Mouse (Mus musculus) lung, postnatal 0 days (tissue): ENCODE measurements around the gene Bola2. TPM values are rescaled to one million over a fixed set of nuclear protein-coding genes. Genes with fewer than 3 reads are reported as not detected.

Experiments used
- ATAC-seq: fragments of 200-750 bp; cut with Nextera tagmentation; 2 replicates; pipeline ENCODE4 v1.8.0; 2017; ENCODE audit warnings: moderate library complexity
- DNase-seq: peaks from one replicate; pipeline ENCODE4 v3.0.0-alpha.2; 2016; ENCODE audit warnings: low spot score
- H3K27ac ChIP-seq: fragments of 300-500 bp; sonication (generic); 2 replicates; pipeline ENCODE4 v1.5.1; 2014; ENCODE audit warnings: antibody characterized with exemption, mild to moderate bottlenecking, low read length, mixed read lengths
- H3K27me3 ChIP-seq: fragments of 300-500 bp; sonication (generic); replicated peaks from 2 replicates; pipeline ENCODE4 v1.6.1; 2014; ENCODE audit warnings: low read length, mixed read lengths; ENCODE audit not compliant: insufficient read depth
- H3K36me3 ChIP-seq: fragments of 300-500 bp; sonication (generic); 2 replicates; pipeline ENCODE4 v1.6.1; 2014; ENCODE audit warnings: low read length, mixed read lengths; ENCODE audit not compliant: insufficient read depth
- H3K4me1 ChIP-seq: fragments of 300-500 bp; sonication (generic); 2 replicates; pipeline ENCODE4 v1.6.1; 2014; ENCODE audit warnings: antibody characterized with exemption, low read depth, low read length, mixed read lengths; ENCODE audit not compliant: insufficient read depth
- H3K4me2 ChIP-seq: fragments of 300-500 bp; sonication (generic); replicated peaks from 2 replicates; pipeline ENCODE4 v1.6.1; 2014; ENCODE audit warnings: low read depth, mild to moderate bottlenecking, low read length, moderate library complexity, mixed read lengths
- H3K4me3 ChIP-seq: fragments of 300-500 bp; sonication (generic); 2 replicates; pipeline ENCODE4 v1.5.1; 2014; ENCODE audit warnings: low read depth, low read length
- H3K9ac ChIP-seq: fragments of 300-500 bp; sonication (generic); replicated peaks from 2 replicates; pipeline ENCODE4 v1.6.1; 2014; ENCODE audit warnings: low read depth, mild to moderate bottlenecking
- H3K9me3 ChIP-seq: fragments of 300-500 bp; sonication (generic); 2 replicates; pipeline ENCODE4 v1.6.1; 2016; ENCODE audit warnings: low read length, mixed read lengths
- CTCF ChIP-seq: IDR thresholded peaks from 2 replicates; pipeline ENCODE4 v1.5.1; 2016; ENCODE audit warnings: antibody characterized with exemption, mild to moderate bottlenecking
- EP300 ChIP-seq: IDR thresholded peaks from 2 replicates; pipeline ENCODE4 v1.6.1; 2016; ENCODE audit warnings: antibody characterized with exemption, mild to moderate bottlenecking, control low read depth
- WGBS: fragments of 180-500 bp; shearing (Covaris S2); extraction: QIAGEN DNeasy Blood & Tissue Kit; methylation state at CpG from one replicate; pipeline ENCODE4 v1.1.7; 2014; 5-methylcytosine and 5-hydroxymethylcytosine counted together
- polyA plus RNA-seq: library from polyadenylated mRNA; unstranded; fragments of >200 nt; fragmentation: Nextera tagmentation; extraction: Ambion mirVana; gene quantifications from 2 replicates; pipeline ENCODE4 v1.2.1, GENCODE M21; 2015

Gene Bola2
- polyA plus RNA-seq, 1 experiment from 2014 or later = 77.4 TPM

- DNase-seq = no peak
- Histone ChIP-seq H3K4me2 (no peak overlapping the region), H3K27me3 (0 out of 2 replicates have a peak, but pooled peaks cover 10% of the 10 kb centered on the region), H3K36me3 (no peaks in the 10 kb centered on the region), H3K9me3 (no peaks in the 10 kb centered on the region), H3K9ac (no peak overlapping the region), H3K27ac (no peak overlapping the region), H3K4me3 (no peak overlapping the region), H3K4me1 (peaks cover 4% of the 10 kb centered on the region)
- TF ChIP-seq EP300 = no peak
- no peak for TF ChIP-seq CTCF
- 76% methylated on average over 10 of the region's 10 CpGs for WGBS
- no peak for ATAC-seq
These were observed 13.2 kb downstream of the Bola2 start for GRCm38 (mm10) chr7:126708175-126708952.

- Histone ChIP-seq H3K9me3 (no peaks in the 10 kb centered on the region), H3K9ac (no peak overlapping the region), H3K27ac (no peak overlapping the region), H3K4me2 (no peak overlapping the region), H3K4me1 (no peaks in the 10 kb centered on the region; the same call in 1 of the 2 replicates), H3K36me3 (no peaks in the 10 kb centered on the region), H3K4me3 (no peak overlapping the region), H3K27me3 (no peaks in the 10 kb centered on the region)
- DNase-seq (no peak), ATAC-seq (no peak)
- WGBS = 60% methylated on average over 4 of the region's 4 CpGs
- TF ChIP-seq EP300 = no peak
- TF ChIP-seq CTCF = no peak
These were observed 15.1 kb downstream of the Bola2 start for GRCm38 (mm10) chr7:126710266-126710665.

DNA sequence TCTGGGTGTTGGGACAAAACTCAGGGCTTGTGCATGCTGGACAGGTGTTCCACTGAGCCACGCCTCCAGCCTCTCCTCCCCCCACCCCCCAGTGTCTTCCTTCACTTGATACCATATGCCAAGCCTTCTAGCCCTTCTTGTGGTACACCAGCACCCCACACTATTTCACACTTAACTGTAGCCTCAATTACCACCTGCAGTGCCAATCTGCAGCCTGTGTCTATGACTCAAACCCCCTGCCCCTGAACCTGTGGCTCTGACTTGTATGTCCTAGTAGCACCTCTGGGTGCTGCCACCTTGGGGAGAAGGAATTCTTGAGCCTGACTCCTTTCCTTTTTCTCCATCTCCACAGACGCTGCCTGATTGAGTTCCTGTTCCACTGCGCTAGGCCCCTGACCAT lies 16.7 kb downstream of the Bola2 start:
- no peak for TF ChIP-seq CTCF
- TF ChIP-seq EP300 = no peak
- WGBS = 74% methylated on average over 3 of the region's 3 CpGs
- no peaks in the 10 kb centered on the region for H3K4me1 ChIP-seq

GRCm38 (mm10) chr7:126715679-126716078 lies 20.5 kb downstream of the Bola2 start:
- Histone ChIP-seq H3K27me3 (no peaks in the 10 kb centered on the region), H3K4me2 (no peak overlapping the region), H3K9me3 (no peaks in the 10 kb centered on the region), H3K4me3 (no peak overlapping the region), H3K9ac (no peak overlapping the region), H3K27ac (no peak overlapping the region), H3K36me3 (no peaks in the 10 kb centered on the region), H3K4me1 (no peaks in the 10 kb centered on the region)
- ATAC-seq (no peak), DNase-seq (no peak)
- 76% methylated on average over 4 of the region's 4 CpGs for WGBS
- TF ChIP-seq CTCF (no peak), EP300 (no peak)

More for the DNA sequence above, 16.7 kb downstream of the Bola2 start:
- Histone ChIP-seq H3K27ac (no peak overlapping the region), H3K36me3 (no peaks in the 10 kb centered on the region), H3K27me3 (no peaks in the 10 kb centered on the region), H3K9ac (no peak overlapping the region), H3K4me3 (no peak overlapping the region), H3K9me3 (no peaks in the 10 kb centered on the region), H3K4me2 (no peak overlapping the region)
- ATAC-seq (no peak), DNase-seq (no peak)

DNA sequence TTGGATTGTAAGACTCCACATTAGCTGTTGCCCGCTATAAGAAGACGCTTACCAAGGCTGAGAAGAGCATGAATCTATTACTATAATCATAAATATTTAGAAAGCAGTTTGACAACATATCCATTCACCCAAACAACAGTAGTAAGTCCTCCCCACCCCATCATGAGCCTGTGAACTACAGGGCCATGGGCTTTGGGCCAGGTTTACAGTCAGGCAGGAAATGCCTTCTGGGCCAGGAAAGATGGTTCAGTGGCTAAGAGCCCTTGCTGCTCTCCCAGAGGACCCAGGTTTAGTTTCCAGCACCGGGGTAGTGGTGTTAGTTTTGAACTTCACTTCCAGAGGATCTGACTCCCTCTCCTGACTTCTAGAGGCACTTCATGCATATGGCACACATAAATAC lies 22.4 kb downstream of the Bola2 start:
- 58% methylated on average over 3 of the region's 3 CpGs for WGBS
- no peak for TF ChIP-seq EP300
- TF ChIP-seq CTCF = no peak

DNA sequence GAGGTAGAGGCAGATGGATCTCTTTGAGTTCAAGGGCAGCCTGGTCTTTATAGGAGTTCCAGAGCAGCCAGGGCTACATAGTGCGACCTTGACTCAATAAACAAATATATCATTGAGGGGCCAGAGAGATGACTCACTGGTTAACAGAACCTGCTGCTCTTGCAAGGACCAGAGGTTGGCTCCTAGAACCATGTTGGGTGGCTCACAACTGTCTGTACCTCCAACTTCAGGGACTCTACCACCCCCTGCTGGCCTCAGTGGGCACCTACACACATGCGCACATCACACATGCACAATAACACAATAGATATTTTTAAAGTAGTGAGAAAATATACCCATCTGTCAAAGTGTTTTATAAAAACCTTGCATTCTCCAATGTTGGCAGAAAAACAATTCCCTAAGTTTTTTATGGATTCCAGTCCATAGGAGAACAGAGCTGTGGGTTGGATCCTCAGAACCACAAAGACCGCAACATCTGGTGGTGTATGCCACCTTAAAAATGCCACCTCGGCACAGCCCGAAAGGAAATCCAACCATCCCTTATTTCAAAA lies 23.7 kb downstream of the Bola2 start:
- no peak for DNase-seq

More for the DNA sequence above, 22.4 kb downstream of the Bola2 start:
- H3K36me3 ChIP-seq = no peaks in the 10 kb centered on the region
- ATAC-seq (no peak), DNase-seq (no peak)
- no peak overlapping the region for H3K9ac ChIP-seq
- no peak overlapping the region for H3K27ac ChIP-seq
- no peaks in the 10 kb centered on the region for H3K4me1 ChIP-seq
- H3K27me3 ChIP-seq = no peaks in the 10 kb centered on the region
- no peak overlapping the region for H3K4me2 ChIP-seq
- no peak overlapping the region for H3K4me3 ChIP-seq
- no peaks in the 10 kb centered on the region for H3K9me3 ChIP-seq

More for the DNA sequence above, 23.7 kb downstream of the Bola2 start:
- Histone ChIP-seq H3K9ac (no peak overlapping the region), H3K4me1 (no peaks in the 10 kb centered on the region), H3K36me3 (no peaks in the 10 kb centered on the region), H3K4me2 (no peak overlapping the region), H3K27ac (no peak overlapping the region), H3K4me3 (no peak overlapping the region), H3K27me3 (no peaks in the 10 kb centered on the region), H3K9me3 (no peaks in the 10 kb centered on the region)
- 85% methylated on average over 5 of the region's 5 CpGs for WGBS
- no peak for ATAC-seq
- TF ChIP-seq CTCF (peak; percentile 18; the same call in 1 of the 2 replicates), EP300 (no peak)
